Mouse (Mus musculus): ENCODE data around the gene Pds5a.
A peak's percentile ranks its signal among the peaks of the same experiment; 100 is the strongest.
"Not testable (repeated sequence)": the region's sequence is repeated elsewhere in the genome, so short reads cannot be mapped to it uniquely, and the experiment has no call there.

Gene Pds5a

GRCm38 (mm10) chr5:65697836-65698758, at the start of gene Pds5a:
Pds5a (minus strand) TSS chr5:65698273.
- peak; percentile 64 for DNase-seq (ENCODE audit: low read depth, low spot score)

- DNase-seq (ENCODE audit: low read depth, low spot score): no peak
Measured at GRCm38 (mm10) chr5:65746908-65747307, 48.8 kb upstream of the Pds5a start.

- DNase-seq (ENCODE audit: low read depth, low spot score): no peak
Measured at GRCm38 (mm10) chr5:65739366-65739765, 41.3 kb upstream of the Pds5a start.

GRCm38 (mm10) chr5:65735601-65736000, 37.5 kb upstream of the Pds5a start:
- DNase-seq (ENCODE audit: low read depth, low spot score): no peak

GRCm38 (mm10) chr5:65731173-65732007, 33.3 kb upstream of the Pds5a start:
- no peak for DNase-seq (ENCODE audit: low read depth, low spot score)

GRCm38 (mm10) chr5:65724311-65725054, 26.4 kb upstream of the Pds5a start:
- no peak for DNase-seq (ENCODE audit: low read depth, low spot score)

- no peak for DNase-seq (ENCODE audit: low read depth, low spot score)
Measured at GRCm38 (mm10) chr5:65718368-65718767, 20.3 kb upstream of the Pds5a start.

GRCm38 (mm10) chr5:65717903-65718211, 19.8 kb upstream of the Pds5a start:
- DNase-seq (ENCODE audit: low read depth, low spot score): not testable (repeated sequence)

- DNase-seq (ENCODE audit: low read depth, low spot score): no peak
Measured at GRCm38 (mm10) chr5:65717063-65717902, 19.2 kb upstream of the Pds5a start.

- DNase-seq (ENCODE audit: low read depth, low spot score): no peak
Measured at GRCm38 (mm10) chr5:65715084-65715483, 17.0 kb upstream of the Pds5a start.

GRCm38 (mm10) chr5:65711463-65711862, 13.4 kb upstream of the Pds5a start:
- no peak for DNase-seq (ENCODE audit: low read depth, low spot score)

- DNase-seq (ENCODE audit: low read depth, low spot score): no peak
Measured at GRCm38 (mm10) chr5:65710267-65710666, 12.2 kb upstream of the Pds5a start.

GRCm38 (mm10) chr5:65706979-65707378, 8.9 kb upstream of the Pds5a start:
- DNase-seq (ENCODE audit: low read depth, low spot score): no peak

GRCm38 (mm10) chr5:65706171-65706570, 8.1 kb upstream of the Pds5a start:
- DNase-seq (ENCODE audit: low read depth, low spot score): no peak

- no peak for DNase-seq (ENCODE audit: low read depth, low spot score)
Measured at GRCm38 (mm10) chr5:65704765-65705678, 6.9 kb upstream of the Pds5a start.

GRCm38 (mm10) chr5:65703261-65703660, 5.2 kb upstream of the Pds5a start:
- DNase-seq (ENCODE audit: low read depth, low spot score): no peak

- DNase-seq (ENCODE audit: low read depth, low spot score): no peak
Measured at GRCm38 (mm10) chr5:65700102-65700501, 2.0 kb upstream of the Pds5a start.

- no peak for DNase-seq (ENCODE audit: low read depth, low spot score)
Measured at GRCm38 (mm10) chr5:65699146-65699545, 1.1 kb upstream of the Pds5a start.

- no peak for DNase-seq (ENCODE audit: low read depth, low spot score)
Measured at GRCm38 (mm10) chr5:65698759-65699136, 675 bp upstream of the Pds5a start.

GRCm38 (mm10) chr5:65697486-65697835, 612 bp downstream of the Pds5a start:
- DNase-seq (ENCODE audit: low read depth, low spot score): no peak

All from retina, adult 2 months (tissue).